Comparison of ENCODE assay signal across 10 mouse cellular contexts in genomic region chr2:60071813-60072212, GRCm38 (mm10).
A peak's percentile ranks its signal among the peaks of the same experiment; 100 is the strongest.
DNase-seq lines count a peak whose midpoint lies in the region; ATAC-seq and TF ChIP-seq lines count a peak whose summit lies in the region.
"Had no signal": no experiment of that assay in that cellular context is flagged by ENCODE, and none has a peak within 500 bp of the region (broad histone marks: within the 10 kb centered on the region; RNA-seq: fewer than 3 reads in every experiment).

No protein-coding gene starts in this region.

- TF ChIP-seq EP300 in CH12.LX (IDR thresholded peaks at IDR 0.05; ENCODE audit: low read length) = peak; percentile 48; the same call in 1 of the 2 replicates

- no peaks in the 10 kb centered on the region for H3K27me3 ChIP-seq in CH12.LX (replicated peaks)
- no peaks in the 10 kb centered on the region for H3K27me3 ChIP-seq in midbrain, postnatal 0 days (ENCODE audit: insufficient read depth, low read length)
- H3K27me3 ChIP-seq: embryonic facial prominence, embryonic 12.5 days; midbrain, embryonic 12.5 days had no signal

- H3K27ac ChIP-seq in CH12.LX (ENCODE audit: insufficient read depth, low read depth) = no peak overlapping the region
- no peak overlapping the region for H3K27ac ChIP-seq in midbrain, postnatal 0 days (ENCODE audit: low read depth, low read length)
- H3K27ac ChIP-seq: embryonic facial prominence, embryonic 12.5 days; midbrain, embryonic 12.5 days had no signal

- WGBS in midbrain, postnatal 0 days = 71% methylated on average over 8 of the region's 8 CpGs

- no peaks in the 10 kb centered on the region for H3K79me2 ChIP-seq in CH12.LX (replicated peaks; ENCODE audit: control insufficient read depth, extremely low read depth, insufficient read depth, poor library complexity, severe bottlenecking)

- ATAC-seq in common myeloid progenitor, adult 5-6 weeks (replicated peaks; ENCODE audit: low read depth, poor library complexity, severe bottlenecking) = peak; percentile 94
- ATAC-seq in megakaryocyte progenitor cell, adult 5-6 weeks (replicated peaks; ENCODE audit: poor library complexity) = peak; percentile 86
- ATAC-seq in midbrain, postnatal 0 days (ENCODE audit: low FRiP score) = no peak

- dilution Hi-C loops in CH12.LX (cut with MboI; ENCODE audit: extremely low pct_ligation_motif_present, extremely low pct_unique_long_range_greater_than_20kb, low sequenced_read_pairs) = no loop called here

- no peak for TF ChIP-seq POLR2A in CH12.LX (IDR thresholded peaks at IDR 0.05; ENCODE audit: low read depth, low read length)

- peaks cover 4 to 27% of the 10 kb centered on the region in 2 experiments for H3K4me1 ChIP-seq in CH12.LX (ENCODE audit: control insufficient read depth in 1 of 2, insufficient read depth in 2 of 2)
- no peaks in the 10 kb centered on the region for H3K4me1 ChIP-seq in midbrain, postnatal 0 days (ENCODE audit: insufficient read depth, low read length)

- peak overlapping the region in 1 of 3 experiments; percentile 4 for H3K4me3 ChIP-seq in CH12.LX (replicated peaks in 1 of 3; ENCODE audit: low read depth in 2 of 3, low read length in 2 of 3, poor library complexity in 1 of 3)
- H3K4me3 ChIP-seq in midbrain, postnatal 0 days (ENCODE audit: low read depth, low read length) = no peak overlapping the region
- H3K4me3 ChIP-seq: embryonic facial prominence, embryonic 12.5 days; midbrain, embryonic 12.5 days had no signal

- no peaks in the 10 kb centered on the region for H3K9me3 ChIP-seq in CH12.LX (replicated peaks; ENCODE audit: low read length)
- no peaks in the 10 kb centered on the region for H3K9me3 ChIP-seq in midbrain, postnatal 0 days (ENCODE audit: low read length)
- H3K9me3 ChIP-seq: embryonic facial prominence, embryonic 12.5 days; midbrain, embryonic 12.5 days had no signal

- H3K4me2 ChIP-seq in CH12.LX (ENCODE audit: insufficient read depth, low read depth, poor library complexity, severe bottlenecking) = no peak overlapping the region
- H3K4me2 ChIP-seq in midbrain, postnatal 0 days (ENCODE audit: low read depth, low read length, poor library complexity, severe bottlenecking) = no peak overlapping the region
- H3K4me2 ChIP-seq: embryonic facial prominence, embryonic 12.5 days; midbrain, embryonic 12.5 days had no signal

- H3K9ac ChIP-seq in CH12.LX (ENCODE audit: insufficient read depth, low read depth) = no peak overlapping the region
- H3K9ac ChIP-seq in midbrain, postnatal 0 days (replicated peaks; ENCODE audit: low read length, poor library complexity, severe bottlenecking) = no peak overlapping the region
- H3K9ac ChIP-seq: embryonic facial prominence, embryonic 12.5 days; midbrain, embryonic 12.5 days had no signal

- TF ChIP-seq CTCF in CH12.LX (conservative IDR thresholded peaks at IDR 0.05 in 1 of 2, IDR thresholded peaks at IDR 0.05 in 1 of 2; ENCODE audit: low read depth in 2 of 2, low read length in 2 of 2) = no peak
- TF ChIP-seq CTCF in midbrain, postnatal 0 days (IDR thresholded peaks at IDR 0.05) = no peak

- in situ Hi-C loops in CH12.LX (cut with MboI; ENCODE audit: low pct_ligation_motif_present, low pct_unique_long_range_greater_than_20kb, low sequenced_read_pairs) = no loop called here

- TF ChIP-seq RAD21 in CH12.LX (IDR thresholded peaks at IDR 0.05; ENCODE audit: low read depth, low read length) = no peak

- DNase-seq in CH12.LX (ENCODE audit: extremely low read depth) = peak; percentile 63
- DNase-seq in kidney, postnatal 14 days = peak; percentile 47
- no peak for DNase-seq in right cerebral cortex, adult 18-20 months
- no peak for DNase-seq in midbrain, postnatal 0 days (ENCODE audit: low spot score)
- DNase-seq in adrenal gland, postnatal 4 days (ENCODE audit: low spot score in 2 of 2) = no peak
- no peak for DNase-seq in urinary bladder, postnatal 4 days (ENCODE audit: low spot score in 2 of 2)

- H3K36me3 ChIP-seq in CH12.LX (replicated peaks in 1 of 2; ENCODE audit: control insufficient read depth in 1 of 2, insufficient read depth in 1 of 2, low read length in 1 of 2) = peaks cover 0 to 8% of the 10 kb centered on the region in 2 experiments
- H3K36me3 ChIP-seq in midbrain, postnatal 0 days (ENCODE audit: insufficient read depth, low read length) = no peaks in the 10 kb centered on the region

TF ChIP-seq in CH12.LX, 34 proteins besides CTCF, POLR2A, EP300 and RAD21:
- TF ChIP-seq TCF12 (IDR thresholded peaks at IDR 0.05; ENCODE audit: low read depth, low read length) (peak; percentile 13; the same call in 1 of the 2 replicates), MAX (IDR thresholded peaks at IDR 0.05; ENCODE audit: low read length) (peak; percentile 71; the same call in 1 of the 2 replicates), MYC (IDR thresholded peaks at IDR 0.05; ENCODE audit: low read depth, low read length) (peak; percentile 80; the same call in 1 of the 2 replicates), BHLHE40 (IDR thresholded peaks at IDR 0.05; ENCODE audit: low read depth, low read length) (no peak), CHD2 (IDR thresholded peaks at IDR 0.05; ENCODE audit: low read length) (no peak), IRF4 (IDR thresholded peaks at IDR 0.05; ENCODE audit: low read depth, low read length) (no peak), CHD1 (IDR thresholded peaks at IDR 0.05; ENCODE audit: low read depth, low read length) (no peak), SIN3A (IDR thresholded peaks at IDR 0.05; ENCODE audit: low read length) (no peak), RCOR1 (conservative IDR thresholded peaks at IDR 0.05; ENCODE audit: low read depth, low read length) (no peak), NELFE (IDR thresholded peaks at IDR 0.05; ENCODE audit: low read depth, low read length) (no peak), KAT2A (IDR thresholded peaks at IDR 0.05; ENCODE audit: insufficient replicate concordance, low read length) (no peak)

Comparison
In these comparisons a context has a peak if more than half of its experiments do, and no peak if none do; other contexts are left out.
1. DNase-seq: peak in CH12.LX (single experiment) and kidney, postnatal 14 days (single experiment); none in right cerebral cortex, adult 18-20 months (single experiment), midbrain, postnatal 0 days (single experiment), adrenal gland, postnatal 4 days (0 of 2) and urinary bladder, postnatal 4 days (0 of 2).